Mouse (Mus musculus) liver, postnatal 0 days (tissue): ENCODE data around the gene Magi2. TPM values are rescaled to one million over a fixed set of nuclear protein-coding genes. Genes with fewer than 3 reads are reported as not detected.

Experiments
- ATAC-seq: fragments of 200-750 bp; cut with Nextera tagmentation; 2 replicates; pipeline ENCODE4 v1.8.0; 2017; ENCODE audit warnings: mild to moderate bottlenecking, moderate library complexity
- DNase-seq: peaks from one replicate; pipeline ENCODE4 v3.0.0-alpha.2; 2016
- H3K27ac ChIP-seq: fragments of 300-500 bp; sonication (generic); 2 replicates; pipeline ENCODE4 v1.5.1; 2014; ENCODE audit warnings: antibody characterized with exemption, moderate library complexity, mild to moderate bottlenecking, low read depth
- H3K27me3 ChIP-seq: fragments of 300-500 bp; sonication (generic); 2 replicates; pipeline ENCODE4 v1.6.1; 2014; ENCODE audit warnings: low read length, control low read depth, mixed read lengths; ENCODE audit not compliant: insufficient read depth
- H3K36me3 ChIP-seq: fragments of 300-500 bp; sonication (generic); replicated peaks from 2 replicates; pipeline ENCODE4 v1.6.1; 2014; ENCODE audit warnings: mild to moderate bottlenecking, control low read depth, low read length, moderate library complexity, mixed read lengths; ENCODE audit not compliant: insufficient read depth
- H3K4me1 ChIP-seq: fragments of 300-500 bp; sonication (generic); 2 replicates; pipeline ENCODE4 v1.6.1; 2014; ENCODE audit warnings: antibody characterized with exemption, mild to moderate bottlenecking, control low read depth; ENCODE audit not compliant: insufficient read depth
- H3K4me2 ChIP-seq: fragments of 300-500 bp; sonication (generic); 2 replicates; pipeline ENCODE4 v1.6.1; 2014; ENCODE audit warnings: low read depth, mild to moderate bottlenecking, low read length, moderate library complexity, mixed read lengths
- H3K4me3 ChIP-seq: fragments of 300-500 bp; sonication (generic); 2 replicates; pipeline ENCODE4 v1.5.1; 2014; ENCODE audit warnings: low read depth, low read length
- H3K9ac ChIP-seq: fragments of 300-500 bp; sonication (generic); replicated peaks from 2 replicates; pipeline ENCODE4 v1.6.1; 2014; ENCODE audit warnings: mild to moderate bottlenecking, moderate library complexity
- H3K9me3 ChIP-seq: fragments of 300-500 bp; sonication (generic); 2 replicates; pipeline ENCODE4 v1.6.1; 2016; ENCODE audit warnings: mild to moderate bottlenecking, control low read depth, low read length, mixed read lengths
- CTCF ChIP-seq: sonication (generic); IDR thresholded peaks from 2 replicates; pipeline ENCODE4 v1.5.1; 2016; ENCODE audit warnings: antibody characterized with exemption, low read depth
- EP300 ChIP-seq: IDR thresholded peaks from 2 replicates; pipeline ENCODE4 v1.6.1; 2016; ENCODE audit warnings: antibody characterized with exemption, low read depth, mild to moderate bottlenecking
- WGBS: fragments of 180-500 bp; shearing (Covaris S2); extraction: QIAGEN DNeasy Blood & Tissue Kit; methylation state at CpG from one replicate; pipeline ENCODE4 v1.1.7; 2014; ENCODE audit not compliant: insufficient replicate concordance; 5-methylcytosine and 5-hydroxymethylcytosine counted together
- polyA plus RNA-seq: library from polyadenylated mRNA; unstranded; fragments of >200 nt; fragmentation: Nextera tagmentation; extraction: Ambion mirVana; gene quantifications from 2 replicates; pipeline ENCODE4 v1.2.1, GENCODE M21; 2015

The Magi2 gene
- polyA plus RNA-seq, 1 experiment from 2014 or later = 0.08 TPM

- H3K27me3 ChIP-seq = no peaks in the 10 kb centered on the region
- no peak overlapping the region for H3K4me3 ChIP-seq
- DNase-seq = no peak
- no peaks in the 10 kb centered on the region for H3K36me3 ChIP-seq
- WGBS = 81% methylated on average over 7 of the region's 7 CpGs
- no peak overlapping the region for H3K9ac ChIP-seq
- no peaks in the 10 kb centered on the region for H3K9me3 ChIP-seq
- no peak for ATAC-seq
- no peak overlapping the region for H3K4me2 ChIP-seq
- H3K27ac ChIP-seq = no peak overlapping the region
- H3K4me1 ChIP-seq = no peaks in the 10 kb centered on the region
- TF ChIP-seq EP300 (no peak), CTCF (no peak)
Observed at GRCm38 (mm10) chr5:20492679-20493078, 1265.8 kb downstream of the Magi2 start.

- 27% methylated on average over 6 of the region's 6 CpGs for WGBS
- TF ChIP-seq CTCF = no peak
- no peak overlapping the region for H3K4me3 ChIP-seq
- H3K27me3 ChIP-seq = no peaks in the 10 kb centered on the region
- H3K36me3 ChIP-seq = no peaks in the 10 kb centered on the region
- no peaks in the 10 kb centered on the region for H3K4me1 ChIP-seq
- no peak for ATAC-seq
- no peaks in the 10 kb centered on the region for H3K9me3 ChIP-seq
- no peak for DNase-seq
- H3K4me2 ChIP-seq = no peak overlapping the region
- no peak overlapping the region for H3K9ac ChIP-seq
- H3K27ac ChIP-seq = no peak overlapping the region
Observed at GRCm38 (mm10) chr5:20494010-20494409, 1267.2 kb downstream of the Magi2 start.

- H3K4me3 ChIP-seq = no peak overlapping the region
- no peaks in the 10 kb centered on the region for H3K36me3 ChIP-seq
- no peaks in the 10 kb centered on the region for H3K27me3 ChIP-seq
- no peak overlapping the region for H3K4me2 ChIP-seq
- DNase-seq = no peak
- H3K9ac ChIP-seq = no peak overlapping the region
- no peaks in the 10 kb centered on the region for H3K9me3 ChIP-seq
- ATAC-seq = no peak
- 46% methylated on average over 8 of the region's 8 CpGs for WGBS
- TF ChIP-seq CTCF (no peak), EP300 (no peak)
- H3K27ac ChIP-seq = no peak overlapping the region
- H3K4me1 ChIP-seq = no peaks in the 10 kb centered on the region
Observed at GRCm38 (mm10) chr5:20496924-20497323, 1270.1 kb downstream of the Magi2 start.

- WGBS = 67% methylated on average over 9 of the region's 9 CpGs
- ATAC-seq = no peak
- H3K4me3 ChIP-seq = no peak overlapping the region
- H3K4me1 ChIP-seq = no peaks in the 10 kb centered on the region
- H3K27ac ChIP-seq = no peak overlapping the region
- TF ChIP-seq EP300 = no peak
- no peak for TF ChIP-seq CTCF
- no peak overlapping the region for H3K4me2 ChIP-seq
- DNase-seq = no peak
- no peak overlapping the region for H3K9ac ChIP-seq
- H3K9me3 ChIP-seq = no peaks in the 10 kb centered on the region
- no peaks in the 10 kb centered on the region for H3K27me3 ChIP-seq
- H3K36me3 ChIP-seq = no peaks in the 10 kb centered on the region
Observed at GRCm38 (mm10) chr5:20499031-20499600, 1272.3 kb downstream of the Magi2 start.

- Histone ChIP-seq H3K4me2 (no peak overlapping the region), H3K4me3 (no peak overlapping the region), H3K36me3 (no peaks in the 10 kb centered on the region), H3K27me3 (0 out of 2 replicates have a peak, but pooled peaks cover 5% of the 10 kb centered on the region), H3K27ac (no peak overlapping the region), H3K4me1 (no peaks in the 10 kb centered on the region), H3K9ac (no peak overlapping the region), H3K9me3 (no peaks in the 10 kb centered on the region)
- DNase-seq (no peak), ATAC-seq (no peak)
- TF ChIP-seq EP300 (no peak), CTCF (no peak)
- 30% methylated on average over 5 of the region's 5 CpGs for WGBS
Observed at GRCm38 (mm10) chr5:20508609-20509008, 1281.8 kb downstream of the Magi2 start.

GRCm38 (mm10) chr5:20509606-20510005, 1282.8 kb downstream of the Magi2 start:
- TF ChIP-seq CTCF (no peak), EP300 (no peak)
- Histone ChIP-seq H3K4me2 (no peak overlapping the region), H3K9ac (no peak overlapping the region), H3K4me3 (no peak overlapping the region), H3K27me3 (0 out of 2 replicates have a peak, but pooled peaks cover 5% of the 10 kb centered on the region), H3K27ac (no peak overlapping the region), H3K9me3 (no peaks in the 10 kb centered on the region), H3K4me1 (no peaks in the 10 kb centered on the region), H3K36me3 (no peaks in the 10 kb centered on the region)
- no peak for ATAC-seq
- 32% methylated on average over 6 of the region's 6 CpGs for WGBS
- no peak for DNase-seq
